Mouse (Mus musculus) CD8-positive naive resting alpha-beta T cell, adult 2 months (primary cell): ENCODE measurements at regions not wholly inside any gene's neighbourhood (a gene's known extent, or its start where the extent isn't known, plus 50 kb on each side); places are given as distances from the start of the nearest gene placed in this dataset.
"Not testable (repeated sequence)": the region's sequence is repeated elsewhere in the genome, so short reads cannot be mapped to it uniquely, and the experiment has no call there.

Source experiments
- DNase-seq, 2 experiments: peaks; one replicate each; pipeline ENCODE4 v3.0.0; 2022; ENCODE audit warnings: low read depth in 2 of 2, low spot score in 2 of 2

DNA sequence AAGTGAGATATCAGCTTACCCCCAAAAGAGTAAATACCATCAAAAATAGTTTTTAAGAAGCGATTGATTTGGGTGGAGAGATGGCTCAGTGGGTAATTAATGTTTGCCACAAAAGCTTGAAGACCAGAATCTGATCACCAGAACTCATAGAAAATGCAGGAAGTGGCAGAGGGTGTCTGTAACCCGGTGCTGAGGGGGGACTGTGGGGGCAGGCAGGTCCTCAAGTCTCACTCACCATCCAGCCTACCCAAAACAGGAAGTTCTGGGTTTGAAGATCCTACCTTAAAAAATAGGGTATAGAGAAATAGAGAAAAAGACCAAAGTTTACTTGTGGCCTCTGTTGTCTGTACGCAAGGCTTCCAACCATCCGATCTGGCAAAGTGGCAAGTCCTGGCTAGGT lies 190.3 kb upstream of the Plcz1 start:
- DNase-seq: no peak

DNA sequence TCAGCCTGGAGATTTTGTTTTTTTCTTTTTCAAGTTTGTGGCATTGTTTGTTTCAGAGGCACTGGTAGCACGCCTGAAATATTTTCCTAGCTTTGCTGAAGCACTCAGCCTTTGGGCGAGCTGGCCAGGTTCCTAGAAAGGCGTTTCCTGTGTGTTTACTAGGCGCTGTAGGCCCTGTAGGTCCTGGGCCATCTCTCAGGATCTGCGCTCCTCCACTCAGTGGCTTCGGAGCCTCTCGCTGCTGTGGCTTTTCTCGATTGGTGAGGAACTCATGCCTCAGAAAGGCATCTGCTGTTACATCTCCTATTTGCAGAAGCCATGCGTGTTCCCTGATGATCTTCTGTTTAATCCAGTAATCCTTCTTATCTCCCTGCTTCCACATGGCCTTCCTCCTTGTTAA lies 188.0 kb upstream of the Plcz1 start:
- DNase-seq: no peak

DNA sequence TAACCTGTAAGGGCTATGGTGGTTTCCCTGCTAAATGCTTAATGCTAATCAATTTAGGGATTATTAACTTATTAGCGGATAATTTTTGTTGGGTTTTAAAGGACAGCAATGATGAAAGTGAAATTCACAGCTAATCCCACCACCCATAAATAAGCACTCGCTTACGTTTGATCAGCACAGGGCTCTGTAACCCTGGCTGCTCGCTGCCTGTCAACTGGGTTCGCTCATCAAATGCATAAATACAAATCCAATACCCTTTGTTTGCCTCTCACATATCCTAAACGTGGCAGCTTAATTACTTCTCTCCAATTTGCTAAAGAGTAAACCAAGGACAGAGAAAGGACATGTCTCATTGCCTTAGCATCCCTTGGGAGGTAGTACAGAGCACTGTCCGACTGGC lies 187.5 kb upstream of the Plcz1 start:
- no peak for DNase-seq

GRCm38 (mm10) chr6:140222534-140223324 lies 181.5 kb upstream of the Plcz1 start:
- DNase-seq: no peak

- DNase-seq: no peak
Measured at GRCm38 (mm10) chr6:140221653-140222272, 180.5 kb upstream of the Plcz1 start.

DNA sequence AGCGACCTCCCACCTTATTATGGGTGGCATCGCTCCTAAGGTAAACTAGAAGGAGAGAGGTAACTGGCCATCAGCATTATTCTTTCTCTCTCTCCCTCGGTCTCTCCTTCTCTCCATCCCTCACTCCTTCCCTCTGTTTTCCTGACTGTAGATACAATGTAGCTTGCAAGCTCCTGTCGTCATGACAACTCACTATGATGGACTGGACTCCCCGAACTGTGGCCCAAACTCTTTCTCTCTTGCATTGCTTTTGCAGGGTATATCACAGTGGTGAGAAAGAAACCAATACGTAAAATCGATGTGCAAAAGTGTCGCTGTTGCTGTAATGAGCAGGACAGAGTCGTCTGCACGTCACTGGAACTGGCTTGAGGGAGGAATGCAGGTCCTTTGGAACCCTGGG lies 177.5 kb upstream of the Plcz1 start:
- DNase-seq: no peak

DNA sequence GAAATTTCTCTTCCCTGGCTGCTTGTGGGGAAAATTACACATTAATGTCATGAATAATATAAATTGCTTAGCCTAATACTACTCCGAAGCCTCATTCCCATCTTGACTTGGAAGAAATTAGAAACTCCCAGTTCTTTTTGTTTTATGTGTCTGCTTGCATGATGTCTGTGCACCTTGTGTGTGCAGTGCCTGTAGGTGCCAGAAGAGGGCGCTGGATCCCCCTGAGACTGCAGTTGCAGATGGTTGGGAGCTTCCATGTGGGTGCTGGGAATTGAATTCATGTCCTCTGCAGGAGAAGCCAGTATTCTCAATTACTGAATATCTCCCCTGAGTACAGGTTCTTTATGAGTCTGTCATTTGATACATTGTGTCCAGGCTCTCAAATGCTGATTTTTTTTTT lies 171.1 kb upstream of the Plcz1 start:
- no peak for DNase-seq

- no peak for DNase-seq
Measured at GRCm38 (mm10) chr6:140210141-140210540, 168.9 kb upstream of the Plcz1 start.

GRCm38 (mm10) chr6:140209083-140209482 lies 167.8 kb upstream of the Plcz1 start:
- no peak for DNase-seq

GRCm38 (mm10) chr6:140208375-140208774 lies 167.1 kb upstream of the Plcz1 start:
- no peak for DNase-seq

- not testable (repeated sequence) for DNase-seq
Measured at GRCm38 (mm10) chr6:140206676-140207075, 165.4 kb upstream of the Plcz1 start.

DNA sequence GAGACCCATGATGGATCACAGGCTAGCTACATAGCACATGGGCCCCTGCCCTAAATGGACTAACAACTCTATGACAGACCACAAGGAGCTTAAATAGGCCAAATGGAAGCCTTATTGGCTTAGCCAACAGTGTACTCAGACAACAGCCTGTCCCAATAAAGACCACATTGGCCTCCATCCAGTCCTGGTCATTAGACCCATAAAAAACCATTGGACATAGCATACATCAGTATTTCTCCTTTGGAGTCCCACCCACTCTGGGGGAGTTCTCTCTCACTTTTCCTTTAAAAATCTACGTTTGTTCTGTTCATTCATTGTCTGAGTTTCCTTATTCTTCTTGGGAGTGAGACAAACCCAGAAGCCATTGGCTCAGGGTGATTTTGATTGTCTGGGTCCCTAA lies 160.1 kb upstream of the Plcz1 start:
- no peak for DNase-seq

DNA sequence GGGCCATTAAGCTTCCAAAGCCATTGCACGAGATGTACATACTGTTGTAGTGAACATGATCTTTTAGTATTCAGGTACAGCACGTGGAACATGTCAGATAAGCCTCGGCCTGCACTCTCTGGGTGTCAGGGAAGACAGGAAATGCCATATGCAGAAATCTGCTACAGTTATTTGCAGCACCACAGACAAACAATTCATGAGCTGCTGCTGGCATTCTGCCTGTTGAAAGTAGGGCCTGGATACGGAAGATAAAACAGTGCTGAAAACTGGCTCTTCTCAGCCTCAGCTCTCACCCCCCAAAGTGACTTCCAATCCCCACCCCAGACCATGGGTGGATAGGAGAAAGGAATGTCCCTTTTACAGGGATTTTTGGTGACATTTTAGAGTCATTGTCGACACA lies 159.1 kb upstream of the Plcz1 start:
- DNase-seq: no peak

DNA sequence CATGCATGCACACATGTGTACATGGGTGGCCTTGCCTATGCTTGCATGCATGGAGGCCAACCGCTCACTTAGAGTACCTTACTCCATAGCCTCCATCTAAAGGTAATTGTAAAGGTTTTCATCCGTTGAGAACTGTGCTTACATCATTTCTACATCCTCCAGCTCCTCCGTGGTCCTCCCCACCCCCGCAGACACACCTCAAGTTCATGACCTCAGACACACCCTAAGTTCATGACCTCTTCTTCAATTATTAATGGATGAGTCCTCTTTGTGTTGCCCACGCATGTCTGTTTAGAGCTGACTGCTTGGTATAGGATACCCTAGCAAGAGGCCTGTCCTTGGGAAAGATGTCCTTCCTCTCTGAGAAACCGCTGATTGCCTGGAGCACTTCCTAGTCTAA lies 156.8 kb upstream of the Plcz1 start:
- no peak for DNase-seq

- DNase-seq: no peak
Measured at GRCm38 (mm10) chr6:140197113-140197675, 155.9 kb upstream of the Plcz1 start.

GRCm38 (mm10) chr6:140194276-140194675 lies 153.0 kb upstream of the Plcz1 start:
- DNase-seq: no peak

GRCm38 (mm10) chr6:140193084-140193939 lies 152.1 kb upstream of the Plcz1 start:
- no peak for DNase-seq

GRCm38 (mm10) chr6:140192526-140192925 lies 151.3 kb upstream of the Plcz1 start:
- DNase-seq: no peak

GRCm38 (mm10) chr6:140191341-140191740 lies 150.1 kb upstream of the Plcz1 start:
- no peak for DNase-seq

- no peak for DNase-seq
Measured at GRCm38 (mm10) chr6:140189601-140190000, 148.3 kb upstream of the Plcz1 start.

GRCm38 (mm10) chr6:140187733-140188132 lies 146.5 kb upstream of the Plcz1 start:
- no peak for DNase-seq

DNA sequence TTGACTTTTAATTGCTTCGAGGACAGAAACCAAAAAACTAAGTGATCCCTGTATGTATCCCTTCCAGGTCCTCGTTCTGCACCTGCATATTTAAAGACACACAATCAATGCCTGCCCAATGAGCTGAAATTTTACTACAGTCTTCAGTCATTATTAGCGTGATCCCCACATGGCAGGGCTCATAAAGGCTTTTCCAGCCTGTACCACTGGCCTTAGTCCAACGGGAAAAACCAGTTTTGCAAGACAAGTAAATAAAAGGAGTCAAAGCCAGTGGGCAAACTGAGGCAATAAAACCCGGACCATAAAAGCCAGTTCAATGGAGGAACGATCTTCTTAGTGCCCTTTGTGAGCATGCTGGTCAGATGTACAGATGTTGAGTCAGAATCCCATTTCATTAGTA lies 145.8 kb upstream of the Plcz1 start:
- no peak for DNase-seq
